Mouse (Mus musculus) hindbrain, embryonic 10.5 days (tissue): ENCODE measurements around the gene Cylc1. TPM values are rescaled to one million over a fixed set of nuclear protein-coding genes. Genes with fewer than 3 reads are reported as not detected.

ENCODE experiments used
- DNase-seq: peaks from one replicate; pipeline ENCODE4 v3.0.0-alpha.2; 2017; ENCODE audit warnings: low spot score
- H3K27ac ChIP-seq: fragments of 300-500 bp; sonication (generic); 2 replicates; pipeline ENCODE4 v1.5.1; 2016; ENCODE audit warnings: mild to moderate bottlenecking, moderate library complexity
- H3K27me3 ChIP-seq: fragments of 300-500 bp; sonication (generic); 2 replicates; pipeline ENCODE4 v1.6.1; 2016; ENCODE audit warnings: mild to moderate bottlenecking; ENCODE audit not compliant: poor library complexity, insufficient read depth, severe bottlenecking
- H3K36me3 ChIP-seq: fragments of 300-500 bp; sonication (generic); 2 replicates; pipeline ENCODE4 v1.6.1; 2016; ENCODE audit warnings: mild to moderate bottlenecking, moderate library complexity
- H3K4me1 ChIP-seq: fragments of 300-500 bp; sonication (generic); replicated peaks from 2 replicates; pipeline ENCODE4 v1.6.1; 2016; ENCODE audit warnings: mild to moderate bottlenecking
- H3K4me3 ChIP-seq: fragments of 300-500 bp; sonication (generic); 2 replicates; pipeline ENCODE4 v1.5.1; 2016; ENCODE audit warnings: mild to moderate bottlenecking, moderate library complexity
- H3K9me3 ChIP-seq: fragments of 300-500 bp; sonication (generic); 2 replicates; pipeline ENCODE4 v1.6.1; 2016; ENCODE audit warnings: mild to moderate bottlenecking, moderate library complexity
- WGBS: fragments of 180-500 bp; shearing (Covaris S2); methylation state at CpG from one replicate; pipeline ENCODE4 v1.1.7; 2016; 5-methylcytosine and 5-hydroxymethylcytosine counted together
- polyA plus RNA-seq: library from polyadenylated mRNA; unstranded; fragments of >200 nt; fragmentation: Nextera tagmentation; extraction: Ambion mirVana; gene quantifications from 2 replicates; pipeline ENCODE4 v1.2.1, GENCODE M21; 2016

The Cylc1 gene
- polyA plus RNA-seq: not detected in 2 replicates

DNA sequence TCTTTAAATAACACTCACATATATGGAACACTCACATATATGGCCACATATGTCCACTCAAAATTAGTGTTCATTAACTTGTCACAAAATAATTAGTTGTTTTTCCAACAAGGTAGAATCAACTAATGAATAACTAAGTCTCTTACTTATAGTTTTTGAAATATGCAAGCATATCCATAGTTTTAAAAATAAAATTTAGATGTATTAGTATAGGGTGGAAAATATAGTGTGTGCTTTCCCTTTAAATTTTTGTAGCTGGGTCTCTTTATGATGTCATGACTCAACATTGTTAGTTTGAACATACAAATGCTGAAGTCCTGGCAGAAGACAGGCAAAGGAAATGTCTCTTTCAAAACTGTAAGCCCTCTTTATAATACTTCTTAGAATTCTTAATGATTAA, at the start of gene Cylc1:
Gene Cylc1, plus strand, starts transcription at position 301 of the 400 bp plus-strand sequence.
- no peak within 1 kb of the TSS for H3K27ac ChIP-seq
- no peaks in the 10 kb centered on the region for H3K36me3 ChIP-seq
- DNase-seq: no peak
- H3K9me3 ChIP-seq: no peaks in the 10 kb centered on the region
- H3K27me3 ChIP-seq: no peaks in the 10 kb centered on the region
- no peaks in the 10 kb centered on the region for H3K4me1 ChIP-seq
- no peak within 1 kb of the TSS for H3K4me3 ChIP-seq

DNA sequence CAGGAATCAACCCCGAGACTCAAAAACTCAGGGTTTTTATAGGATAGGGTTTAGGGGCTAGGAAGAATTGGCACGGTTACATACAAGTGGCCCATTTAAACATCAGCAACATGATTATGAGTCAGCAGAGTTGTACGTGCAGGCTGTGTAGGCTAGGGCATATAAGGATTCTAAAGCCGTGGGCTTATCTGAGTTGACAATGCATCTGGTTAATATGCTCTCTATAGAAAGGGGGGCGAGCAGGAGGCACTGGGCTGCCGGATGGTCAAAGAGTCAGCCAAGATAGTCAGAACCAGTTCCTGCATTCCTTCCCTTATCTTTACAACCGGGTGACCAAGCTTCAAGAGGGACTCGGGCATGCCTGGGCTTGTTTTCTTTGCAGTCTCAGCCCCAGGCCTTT, 31.5 kb upstream of the Cylc1 start:
- no peak overlapping the region for H3K4me3 ChIP-seq
- H3K36me3 ChIP-seq: no peaks in the 10 kb centered on the region
- no peaks in the 10 kb centered on the region for H3K4me1 ChIP-seq
- H3K27ac ChIP-seq: no peak overlapping the region
- no peaks in the 10 kb centered on the region for H3K27me3 ChIP-seq
- H3K9me3 ChIP-seq: no peaks in the 10 kb centered on the region
- 89% methylated on average over 8 of the region's 8 CpGs for WGBS
- DNase-seq: no peak

DNA sequence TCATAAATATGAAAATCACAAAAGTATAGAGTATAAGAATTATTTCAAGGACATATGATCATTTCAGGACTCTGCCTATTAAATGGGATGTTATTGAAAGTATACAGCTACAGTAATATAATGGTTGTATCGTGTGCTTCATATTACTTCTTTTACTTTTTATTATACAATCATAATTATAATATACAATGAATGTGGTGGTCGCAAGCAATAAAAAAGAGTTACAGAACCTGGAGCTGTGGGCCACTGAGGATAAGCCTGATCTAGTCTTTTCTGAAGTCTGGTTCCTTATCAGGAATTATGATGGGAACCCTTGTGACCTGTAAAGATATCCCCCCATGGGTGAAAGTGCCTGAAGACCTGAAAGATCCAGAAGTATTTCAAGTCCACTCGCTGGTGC, 57.8 kb downstream of the Cylc1 start, which contains the start of gene Gm10112:
Gene Gm10112, plus strand, starts transcription at position 301 of the 400 bp plus-strand sequence.
- Histone ChIP-seq H3K27ac (no peak within 1 kb of the TSS), H3K4me1 (no peaks in the 10 kb centered on the region), H3K9me3 (no peaks in the 10 kb centered on the region), H3K4me3 (no peak within 1 kb of the TSS), H3K27me3 (no peaks in the 10 kb centered on the region), H3K36me3 (no peaks in the 10 kb centered on the region)
- WGBS: 85% methylated on average over 3 of the region's 3 CpGs
- no peak for DNase-seq

Other genes starting within 250 kb of the Cylc1 start
- gene Gm10112, start 57.9 kb downstream of the Cylc1 start, polyA plus RNA-seq: not detected in 2 replicates